Mouse (Mus musculus) adrenal gland, adult 8-10 months (tissue): ENCODE measurements around the gene Tceal8. TPM values are rescaled to one million over a fixed set of nuclear protein-coding genes. Genes with fewer than 3 reads are reported as not detected.
"Not testable (repeated sequence)": the region's sequence is repeated elsewhere in the genome, so short reads cannot be mapped to it uniquely, and the experiment has no call there.

ENCODE experiments used
- DNase-seq: peaks from one replicate; pipeline ENCODE4 v3.0.0; 2022
- total RNA-seq, 4 experiments: library from RNA; stranded (reverse); gene quantifications; 2 replicates each; pipeline ENCODE4 v1.2.4; 2022

Gene Tceal8
- total RNA-seq = 10 to 100 TPM; 36.3 to 50.8 (median 48.3) TPM

GRCm38 (mm10) chrX:136172118-136172551 is at the start of gene Tceal8:
Gene Tceal8 (minus strand): TSS chrX:136172342.
- DNase-seq = peak; percentile 76

DNA sequence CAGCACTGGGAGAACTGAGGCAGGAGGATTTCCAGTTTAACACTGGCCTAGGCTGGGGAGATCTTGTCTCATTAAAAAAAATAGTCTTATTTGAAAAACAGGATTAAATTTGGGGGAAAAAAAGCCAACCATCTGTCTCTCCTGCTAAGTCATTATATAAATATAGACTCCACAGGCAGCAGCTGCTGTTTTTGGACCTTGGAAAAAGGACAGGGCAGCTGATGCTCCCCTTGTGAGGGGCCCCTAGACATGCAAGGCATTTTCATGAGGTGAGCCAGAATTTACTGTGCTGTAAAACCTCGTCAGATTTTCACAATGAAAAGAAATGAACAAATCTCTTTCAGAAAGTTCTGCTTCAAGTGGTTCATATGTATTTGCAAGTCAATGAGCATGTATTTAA is 44.2 kb upstream of the Tceal8 start:
- no peak for DNase-seq

- DNase-seq = not testable (repeated sequence)
Observed at GRCm38 (mm10) chrX:136214729-136215677, 42.9 kb upstream of the Tceal8 start, which contains the start of the genes Tceal7 and Bex1. Gene Tceal7 (plus strand): TSS chrX:136214779. Gene Bex1 (minus strand): TSS chrX:136215513.

DNA sequence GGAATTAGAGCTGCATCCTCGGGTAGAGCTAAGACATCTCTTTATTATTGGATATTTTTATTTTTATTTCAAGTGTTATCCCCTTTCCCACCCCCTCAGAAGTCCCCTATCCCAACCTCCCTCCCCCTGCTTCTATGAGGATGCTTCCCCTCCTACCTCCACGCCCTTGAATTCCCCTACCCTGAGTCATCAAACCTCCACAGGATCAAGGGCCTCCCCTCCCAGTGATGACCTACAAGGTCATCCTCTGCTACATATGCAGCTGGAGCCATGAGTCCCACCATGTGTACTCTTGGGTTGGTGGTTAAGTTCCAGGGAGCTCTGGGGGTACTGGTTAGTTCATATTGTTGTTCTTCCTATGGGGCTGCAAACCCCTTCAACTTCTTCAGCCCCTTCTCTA is 41.3 kb upstream of the Tceal8 start:
- no peak for DNase-seq

DNA sequence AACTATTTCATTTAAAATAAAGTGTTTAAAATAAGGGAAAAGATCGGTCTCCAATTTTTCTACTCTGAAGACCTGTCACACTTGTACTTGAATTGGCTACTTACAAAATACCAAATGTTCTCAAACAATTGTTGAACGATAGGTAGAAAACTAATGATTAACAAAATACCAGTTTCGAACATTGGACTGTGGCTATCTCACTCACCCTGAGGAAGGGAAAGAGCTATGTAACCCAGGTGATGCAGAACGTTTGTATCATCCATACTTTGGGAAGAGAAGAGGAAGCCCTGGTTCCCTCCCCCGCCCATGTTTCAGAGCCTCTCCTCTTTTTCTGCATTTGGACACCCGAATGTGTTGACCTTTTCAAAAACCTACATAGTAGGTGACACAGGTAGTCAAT is 32.3 kb upstream of the Tceal8 start:
- DNase-seq = no peak

GRCm38 (mm10) chrX:136203664-136204066 is 31.5 kb upstream of the Tceal8 start, which contains the start of gene Tceal5:
Gene Tceal5 (minus strand): TSS chrX:136203876.
- no peak for DNase-seq

DNA sequence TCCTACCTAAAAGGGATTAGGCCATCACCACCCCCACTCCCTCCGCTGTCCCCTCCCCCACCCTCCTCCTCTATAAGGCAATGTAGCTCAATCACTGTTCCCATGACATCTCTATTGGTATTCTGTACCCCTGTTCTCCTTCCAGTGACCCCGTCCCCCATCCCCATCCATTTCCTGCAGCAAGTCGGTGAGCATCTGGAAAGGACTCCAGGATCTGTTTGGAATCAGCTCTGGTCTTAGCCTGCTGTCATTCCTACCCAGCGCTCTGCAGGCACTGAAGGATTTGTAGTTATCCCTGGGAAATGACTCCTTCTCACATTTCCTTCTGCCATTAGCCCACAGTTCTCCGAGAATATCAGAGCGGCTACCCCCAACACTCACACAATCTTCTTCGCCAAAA is 31.1 kb upstream of the Tceal8 start:
- no peak for DNase-seq

DNA sequence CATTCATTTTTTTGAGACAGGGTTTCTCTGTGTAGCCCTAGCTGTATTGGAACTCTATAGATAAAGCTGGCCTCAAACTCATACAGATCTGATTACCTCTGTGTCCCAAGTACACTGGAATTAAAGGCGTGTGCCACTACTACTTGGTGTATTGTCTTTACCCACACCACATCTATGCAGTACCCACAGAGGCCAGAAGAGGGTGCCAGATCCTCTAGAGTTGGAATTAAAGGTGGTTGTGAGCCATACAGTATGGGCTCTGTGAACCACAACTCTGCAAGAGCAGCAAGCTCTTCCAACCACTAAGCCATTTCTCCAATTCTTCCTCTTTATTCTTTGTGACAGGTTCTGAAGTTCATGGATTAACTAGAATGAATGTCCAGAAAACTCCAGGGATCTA is 24.7 kb upstream of the Tceal8 start:
- DNase-seq = no peak

DNA sequence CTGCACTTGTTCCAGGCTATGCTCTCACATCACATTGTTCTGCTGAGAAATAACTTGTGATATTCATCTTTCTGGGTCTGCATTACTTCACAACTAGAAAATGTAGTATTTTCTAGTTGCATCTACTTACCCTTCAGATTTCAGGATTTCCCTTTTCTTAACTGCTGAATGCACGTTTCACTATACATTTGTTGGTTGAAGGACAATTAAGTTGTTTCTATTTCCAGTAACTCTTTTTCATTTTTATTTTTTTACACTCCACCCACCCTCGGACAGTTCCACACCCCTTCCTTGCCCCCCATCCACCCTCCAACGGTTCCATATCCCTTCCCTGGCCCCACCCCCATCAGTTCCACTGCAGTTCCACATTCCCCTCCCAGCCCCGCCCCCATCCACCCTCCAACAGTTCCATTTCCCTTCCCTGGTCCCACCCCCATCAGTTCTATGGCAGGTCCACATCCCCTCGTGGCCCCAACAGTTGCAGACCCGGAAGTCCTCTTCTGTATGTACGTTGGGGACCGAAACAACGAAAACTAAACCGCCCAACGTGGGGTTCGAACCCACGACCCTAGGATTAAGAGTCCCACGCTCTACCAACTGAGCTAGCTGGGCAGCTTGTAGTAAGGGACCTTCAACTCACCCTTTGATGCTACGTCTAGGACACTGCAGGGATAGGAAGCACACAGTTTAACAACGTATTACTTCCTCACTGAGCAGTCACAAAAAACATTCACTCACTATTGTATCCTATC is 23.2 kb upstream of the Tceal8 start:
- DNase-seq = no peak

GRCm38 (mm10) chrX:136183107-136183506 is 11.0 kb upstream of the Tceal8 start:
- DNase-seq = no peak

DNA sequence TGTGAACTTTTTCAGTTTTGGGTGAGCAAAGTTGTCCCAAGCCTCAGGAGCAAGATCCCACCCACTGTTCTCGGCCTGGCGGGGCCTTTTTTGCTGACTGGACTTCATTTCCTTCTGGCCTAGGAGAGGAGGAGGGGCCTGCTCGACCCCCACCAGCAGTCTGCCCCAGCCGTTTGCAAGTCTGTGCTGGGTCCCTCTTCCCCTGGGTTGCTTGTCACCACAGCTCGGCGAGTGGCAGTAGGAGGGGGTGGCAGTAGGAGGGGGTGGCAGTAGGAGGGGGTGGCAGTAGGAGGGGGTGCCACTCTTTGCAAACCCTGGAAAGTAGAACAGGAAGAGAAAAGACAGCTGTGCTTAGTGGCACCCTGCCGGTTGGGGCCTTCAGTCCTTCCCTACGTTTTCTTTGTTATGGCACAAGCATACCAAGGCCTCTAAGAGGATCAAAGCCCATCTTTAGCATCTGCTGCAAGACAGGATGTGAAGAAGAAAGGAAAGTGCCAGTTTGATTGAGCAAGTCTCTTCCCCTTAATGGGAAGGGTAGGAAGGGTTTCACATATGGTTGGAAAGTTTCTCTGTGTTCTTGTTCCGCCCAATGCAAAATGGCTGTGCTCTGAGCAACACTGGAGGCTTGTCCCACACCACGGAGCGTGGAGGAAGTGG is 8.9 kb upstream of the Tceal8 start:
- DNase-seq = no peak

DNA sequence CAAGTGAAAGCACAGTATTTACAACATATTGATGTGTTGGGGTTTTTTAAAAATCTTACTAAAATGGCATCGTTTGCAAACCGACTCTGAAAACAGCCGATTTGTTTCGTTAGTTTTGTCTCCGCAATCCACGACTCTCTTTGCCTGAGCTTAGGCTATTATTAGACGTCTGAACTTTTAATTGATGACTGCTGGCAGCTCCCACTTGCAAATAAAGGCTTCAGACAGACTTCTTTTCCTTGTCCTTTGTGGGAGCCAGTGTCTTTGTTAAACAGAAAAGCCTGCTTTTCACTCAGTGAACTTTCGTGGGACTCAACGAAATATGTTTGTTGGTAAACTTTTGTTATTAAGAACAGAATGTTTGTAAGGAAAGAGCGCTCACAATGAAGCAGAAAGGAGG is 644 bp upstream of the Tceal8 start:
- no peak for DNase-seq

DNA sequence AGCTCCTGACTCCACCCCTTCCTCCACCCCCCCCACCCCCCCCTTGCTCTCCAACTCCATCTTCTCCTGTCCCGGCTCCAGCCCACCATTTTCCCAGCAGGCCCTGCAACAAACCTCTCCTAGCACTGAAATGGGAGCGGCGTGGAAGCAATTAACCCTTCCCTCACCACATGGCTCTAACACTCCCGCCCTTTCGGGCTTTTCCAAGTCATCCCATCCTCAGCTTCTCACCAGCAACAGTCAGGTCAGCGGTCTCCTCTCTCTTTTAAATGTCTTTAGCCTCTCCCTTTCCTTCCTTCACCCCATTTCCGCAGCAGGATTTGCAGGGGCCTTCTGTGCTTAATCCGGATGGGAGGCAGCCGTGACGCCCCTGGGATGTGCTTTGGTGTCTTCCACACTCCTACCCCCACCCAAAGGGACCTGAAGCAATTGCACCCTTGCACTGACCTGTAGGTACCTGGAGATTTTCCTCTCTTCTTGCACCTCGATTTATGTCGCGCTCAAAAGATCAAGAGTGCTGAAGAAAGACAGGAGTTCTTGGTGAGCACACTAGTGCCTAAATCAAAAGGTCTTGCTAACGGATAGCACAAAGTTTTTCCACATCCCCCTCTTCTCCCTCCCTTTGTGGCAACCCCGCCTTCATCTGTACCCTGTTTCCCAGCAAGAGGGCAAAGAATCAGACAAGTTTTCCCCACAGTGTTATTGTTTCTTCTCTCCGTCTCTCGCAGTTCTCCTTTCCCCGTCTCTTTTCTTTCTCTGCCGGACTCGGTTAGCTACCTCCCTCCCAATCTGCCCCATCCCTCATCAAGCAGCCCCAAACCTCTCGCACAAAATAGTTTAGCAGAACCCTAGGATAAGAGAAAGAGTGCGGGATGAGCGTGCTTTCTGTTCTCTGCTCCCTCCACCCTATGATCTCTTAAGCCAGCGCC is 689 bp downstream of the Tceal8 start:
- peak; percentile 51 for DNase-seq

DNA sequence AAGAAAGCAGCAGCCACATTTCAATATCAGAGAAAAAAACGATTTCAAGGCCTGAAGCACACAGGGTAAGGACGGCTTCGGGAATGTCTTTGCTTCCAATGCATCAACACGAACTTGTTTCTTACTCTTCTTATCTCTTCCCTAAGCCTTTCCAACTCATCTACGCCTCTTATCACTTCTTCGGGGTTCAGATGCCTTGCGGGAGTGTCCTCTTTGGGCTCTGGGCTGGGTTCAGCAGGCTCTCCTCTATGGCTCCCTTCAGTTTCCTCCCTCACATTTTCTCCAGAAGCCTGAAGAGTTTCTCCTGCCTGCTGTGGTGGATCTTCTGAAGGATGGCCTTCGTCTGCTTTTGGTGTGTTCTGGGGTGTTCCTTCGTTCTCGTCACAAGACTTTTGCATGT is 1.5 kb downstream of the Tceal8 start:
- DNase-seq = no peak

- no peak for DNase-seq
Observed at GRCm38 (mm10) chrX:136144195-136144594, 27.9 kb downstream of the Tceal8 start.

DNA sequence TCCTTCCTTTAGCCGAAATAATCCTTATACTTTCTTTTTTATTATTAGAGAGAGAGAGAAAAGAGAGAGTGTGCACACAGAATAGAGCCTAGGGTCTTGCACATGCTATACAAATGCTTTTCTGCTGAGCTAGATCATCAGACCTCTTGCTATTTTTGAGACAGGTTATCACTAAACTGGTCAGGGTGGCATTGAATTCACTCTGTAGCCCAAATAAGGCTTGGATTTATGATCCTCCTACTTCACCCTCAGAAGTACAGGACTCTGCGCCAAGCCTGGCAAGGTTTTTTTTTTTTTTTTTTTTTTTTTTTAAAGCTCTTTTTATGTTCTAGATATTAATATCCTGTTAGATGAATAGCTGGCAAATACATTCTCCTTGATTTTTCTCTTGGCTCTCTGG is 28.4 kb downstream of the Tceal8 start:
- no peak for DNase-seq

DNA sequence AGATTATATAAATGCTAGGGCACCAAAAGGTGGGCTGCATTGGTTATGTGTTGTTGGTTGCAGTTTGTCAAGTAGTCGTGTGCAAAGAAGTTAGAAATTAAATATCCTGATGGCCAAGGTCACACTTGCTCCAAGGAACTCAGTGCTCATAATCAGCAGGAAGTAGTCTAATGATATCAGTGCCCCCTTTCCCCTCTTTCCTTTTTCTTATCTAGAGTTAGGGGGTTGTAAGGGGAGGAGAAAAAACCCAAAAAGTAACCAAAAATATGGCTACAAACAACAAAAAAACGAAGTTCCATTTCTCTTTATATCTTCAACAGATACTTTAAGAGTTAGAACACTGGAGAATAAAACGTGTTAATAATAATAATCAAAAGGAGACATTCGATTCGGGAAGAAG is 30.8 kb downstream of the Tceal8 start:
- no peak for DNase-seq

GRCm38 (mm10) chrX:136139640-136140004 is 32.5 kb downstream of the Tceal8 start:
- not testable (repeated sequence) for DNase-seq

DNA sequence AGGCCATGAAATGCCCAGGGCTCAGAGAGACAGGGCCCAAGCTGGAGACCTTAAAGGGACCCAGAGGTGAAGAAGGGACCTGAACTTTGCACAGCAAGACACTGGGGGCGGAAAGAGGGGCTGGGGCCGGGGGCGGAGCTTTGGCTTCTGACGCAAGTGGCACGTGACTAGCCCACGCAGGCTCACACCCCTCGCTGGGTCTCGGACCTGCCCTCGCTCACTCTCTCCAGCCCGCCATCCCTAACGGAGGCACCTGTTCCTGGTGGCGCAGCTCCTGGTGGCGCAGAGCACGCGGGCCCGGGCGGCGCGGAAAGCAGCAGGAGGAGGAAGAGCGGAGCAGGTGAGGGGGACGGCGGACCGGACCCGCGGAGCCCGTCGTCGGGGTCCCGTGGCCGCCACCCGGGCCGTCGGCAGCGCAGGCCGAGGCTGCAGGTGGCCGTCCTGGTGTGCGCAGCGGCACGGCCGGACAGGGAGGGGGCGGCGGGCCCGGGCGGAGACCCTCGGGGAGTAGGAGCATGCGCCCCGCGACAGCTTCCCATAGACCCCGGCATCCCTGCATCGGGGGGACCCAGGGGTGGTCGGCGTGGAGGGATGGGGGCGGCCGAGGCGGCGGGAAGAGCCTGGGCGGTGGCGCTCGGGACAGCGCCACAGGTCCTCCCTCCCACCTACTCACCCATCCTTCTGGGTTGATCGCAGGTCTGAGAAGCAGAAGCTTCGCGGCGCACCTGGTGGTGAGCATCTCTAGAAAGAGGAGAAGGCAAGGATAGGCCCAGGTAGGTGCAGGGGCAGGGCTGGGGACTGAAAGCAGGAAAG is 33.1 kb downstream of the Tceal8 start, which contains the start of gene Bex4:
Gene Bex4, plus strand, starts transcription at position 170 of the 813 bp plus-strand sequence.
- not testable (repeated sequence) for DNase-seq

DNA sequence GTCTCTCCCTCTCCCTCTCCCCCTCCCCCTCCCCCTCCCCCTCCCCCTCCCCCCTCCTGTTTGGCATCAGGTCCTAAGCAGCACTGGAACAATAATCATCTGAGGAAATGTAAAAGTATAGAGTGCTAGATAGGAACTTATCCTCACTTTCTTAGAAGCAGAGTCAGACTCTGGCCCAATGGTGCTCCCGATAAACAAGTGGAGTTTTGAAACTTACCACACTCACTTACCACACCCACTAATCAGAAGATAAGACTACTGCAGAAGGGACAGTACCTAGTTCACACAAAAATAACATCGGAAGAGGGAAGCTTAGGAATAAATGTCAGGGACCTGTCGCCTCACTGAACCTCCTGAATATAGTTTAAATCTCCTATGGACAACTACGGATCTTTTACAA is 36.6 kb downstream of the Tceal8 start:
- DNase-seq = no peak

GRCm38 (mm10) chrX:136127744-136128064 is 44.4 kb downstream of the Tceal8 start:
- DNase-seq = no peak
